Comparison of ENCODE assay signal across 10 mouse cellular contexts in the genomic region with DNA sequence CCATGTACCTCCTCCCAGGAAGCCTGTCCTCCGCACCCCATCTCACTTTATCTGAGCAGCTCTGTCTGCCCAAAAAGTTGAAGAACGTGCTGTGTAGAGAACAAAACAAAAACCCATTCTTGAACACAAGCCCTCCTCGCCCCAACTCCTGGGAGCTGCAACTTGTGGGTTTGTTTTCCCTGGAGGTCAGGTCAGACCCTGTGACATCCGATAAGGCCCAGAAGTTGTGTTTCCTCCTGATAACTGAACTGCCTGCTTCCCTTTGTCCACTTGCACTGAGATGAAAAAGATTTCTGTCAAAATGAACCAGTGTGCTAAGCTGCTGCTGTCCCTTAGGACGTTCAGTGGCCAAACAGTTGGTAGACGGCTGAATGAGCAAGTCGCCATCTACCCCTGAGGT. TPM values are rescaled to one million over a fixed set of nuclear protein-coding genes. Genes with fewer than 3 reads are reported as not detected.
A peak's percentile ranks its signal among the peaks of the same experiment; 100 is the strongest.
DNase-seq lines count a peak whose midpoint lies in the region; ATAC-seq and TF ChIP-seq lines count a peak whose summit lies in the region.
"Had no signal": no experiment of that assay in that cellular context is flagged by ENCODE, and none has a peak within 500 bp of the region (broad histone marks: within the 10 kb centered on the region; RNA-seq: fewer than 3 reads in every experiment).

No protein-coding gene starts in this region.

- ATAC-seq in kidney, embryonic 15.5 days (replicated peaks; ENCODE audit: low FRiP score) = no peak
- ATAC-seq in forebrain, embryonic 14.5 days = no peak
- no peak for ATAC-seq in neural tube, embryonic 14.5 days (ENCODE audit: low read depth)

- H3K4me2 ChIP-seq in kidney, embryonic 15.5 days = peak overlapping the region; percentile 92
- peak overlapping the region; percentile 68 for H3K4me2 ChIP-seq in forebrain, embryonic 14.5 days (ENCODE audit: low read length)
- peak overlapping the region; percentile 85; the same call in 1 of the 2 replicates for H3K4me2 ChIP-seq in neural tube, embryonic 14.5 days (ENCODE audit: low read depth, low read length)

- H3K79me2 ChIP-seq in liver, adult 2 months (ENCODE audit: control insufficient read depth, insufficient read depth, low read length) = no peaks in the 10 kb centered on the region

- no peak overlapping the region for H3K27ac ChIP-seq in kidney, embryonic 15.5 days
- H3K27ac ChIP-seq in forebrain, embryonic 14.5 days (ENCODE audit: low read depth, low read length) = peak overlapping the region; percentile 41; the same call in 1 of the 2 replicates
- no peak overlapping the region for H3K27ac ChIP-seq in liver, adult 2 months (replicated peaks; ENCODE audit: insufficient read depth, low read depth, low read length)
- H3K27ac ChIP-seq in neural tube, embryonic 14.5 days (ENCODE audit: low read depth, low read length) = no peak overlapping the region
- H3K27ac ChIP-seq: macrophage had no signal

- H3K36me3 ChIP-seq in kidney, embryonic 15.5 days = no peaks in the 10 kb centered on the region
- no peaks in the 10 kb centered on the region for H3K36me3 ChIP-seq in forebrain, embryonic 14.5 days (ENCODE audit: control insufficient read depth, insufficient read depth, low read length)
- H3K36me3 ChIP-seq in liver, adult 2 months (ENCODE audit: control insufficient read depth, insufficient read depth, low read length) = no peaks in the 10 kb centered on the region
- H3K36me3 ChIP-seq in neural tube, embryonic 14.5 days (ENCODE audit: control insufficient read depth, insufficient read depth, low read length) = no peaks in the 10 kb centered on the region

- no peak overlapping the region for H3K9ac ChIP-seq in kidney, embryonic 15.5 days
- H3K9ac ChIP-seq in forebrain, embryonic 14.5 days (ENCODE audit: low read length) = peak overlapping the region; percentile 71
- H3K9ac ChIP-seq in liver, adult 2 months (ENCODE audit: low read depth, low read length) = no peak overlapping the region
- no peak overlapping the region for H3K9ac ChIP-seq in neural tube, embryonic 14.5 days (replicated peaks; ENCODE audit: low read depth, low read length)

- no peak for TF ChIP-seq CTCF in liver, adult 2 months (IDR thresholded peaks at IDR 0.05; ENCODE audit: low read depth, low read length)

- peaks cover 15% of the 10 kb centered on the region for H3K4me1 ChIP-seq in kidney, embryonic 15.5 days
- H3K4me1 ChIP-seq in forebrain, embryonic 14.5 days (ENCODE audit: control insufficient read depth, insufficient read depth, low read length) = peaks cover 22% of the 10 kb centered on the region
- H3K4me1 ChIP-seq in liver, adult 2 months (ENCODE audit: control insufficient read depth, insufficient read depth, low read length) = no peaks in the 10 kb centered on the region
- peaks cover 5% of the 10 kb centered on the region; the same call in 1 of the 2 replicates for H3K4me1 ChIP-seq in neural tube, embryonic 14.5 days (ENCODE audit: control insufficient read depth, insufficient read depth, low read length)

- peak overlapping the region; percentile 48 for H3K4me3 ChIP-seq in kidney, embryonic 15.5 days (replicated peaks)
- peak overlapping the region; percentile 44 for H3K4me3 ChIP-seq in forebrain, embryonic 14.5 days (ENCODE audit: low read depth, low read length)
- peak overlapping the region; percentile 39 for H3K4me3 ChIP-seq in liver, adult 2 months (ENCODE audit: insufficient read depth, low read depth, low read length)
- no peak overlapping the region; the same call in 1 of the 2 replicates for H3K4me3 ChIP-seq in neural tube, embryonic 14.5 days (ENCODE audit: low read depth, low read length)

- 0 out of 2 replicates have a peak, but pooled peaks cover 5% of the 10 kb centered on the region for H3K9me3 ChIP-seq in kidney, embryonic 15.5 days (replicated peaks)
- H3K9me3 ChIP-seq in forebrain, embryonic 14.5 days (replicated peaks; ENCODE audit: control insufficient read depth, low read length) = no peaks in the 10 kb centered on the region
- no peaks in the 10 kb centered on the region for H3K9me3 ChIP-seq in neural tube, embryonic 14.5 days (ENCODE audit: control insufficient read depth, low read length)

- TF ChIP-seq POLR2A in liver, adult 2 months (IDR thresholded peaks at IDR 0.05; ENCODE audit: extremely low read depth, insufficient read depth, low read length) = no peak

- 36% methylated on average over 7 of the region's 7 CpGs for WGBS in kidney, embryonic 15.5 days
- 56% methylated on average over 7 of the region's 7 CpGs for WGBS in forebrain, embryonic 14.5 days
- 25% methylated on average over 7 of the region's 7 CpGs for WGBS in liver, adult 2 months
- 55% methylated on average over 7 of the region's 7 CpGs for WGBS in neural tube, embryonic 14.5 days

- peaks cover 34% of the 10 kb centered on the region for H3K27me3 ChIP-seq in kidney, embryonic 15.5 days
- H3K27me3 ChIP-seq in forebrain, embryonic 14.5 days (replicated peaks; ENCODE audit: control insufficient read depth, insufficient read depth, low read length) = peaks cover 6% of the 10 kb centered on the region; the same call in 1 of the 2 replicates
- peaks cover 11% of the 10 kb centered on the region for H3K27me3 ChIP-seq in liver, adult 2 months (ENCODE audit: control insufficient read depth, insufficient read depth, low read length)
- 0 out of 2 replicates have a peak, but pooled peaks cover 2% of the 10 kb centered on the region for H3K27me3 ChIP-seq in neural tube, embryonic 14.5 days (ENCODE audit: control insufficient read depth, insufficient read depth, low read length)

- no peak for DNase-seq in kidney, adult 18-20 months
- no peak for DNase-seq in forebrain, embryonic 14.5 days (ENCODE audit: low spot score)
- no peak for DNase-seq in liver, adult 2 months (ENCODE audit: extremely low read depth, low read depth, low spot score)
- no peak for DNase-seq in right cerebral cortex, postnatal 10 days (ENCODE audit: low spot score in 2 of 2)
- no peak for DNase-seq in layer of hippocampus, postnatal 10 days (ENCODE audit: low spot score in 2 of 2)
- DNase-seq in layer of hippocampus, adult 9-11 months = no peak
- DNase-seq: heart, postnatal 14 days had no signal

RNA-seq across cellular contexts. Expression of a gene that starts 0.9 kb away (rescaled TPM):
- 9.1 and 13.2 TPM in 2 replicates for polyA plus RNA-seq in kidney, embryonic 15.5 days (2015; fragmentation: Nextera tagmentation; extraction: Ambion mirVana)
- 25.8 and 28.0 TPM in 2 replicates for polyA plus RNA-seq in forebrain, embryonic 14.5 days (2014; fragmentation: Nextera tagmentation; extraction: Ambion mirVana)
- 0.13 and 0.28 TPM in 2 replicates for total RNA-seq in liver, adult 2 months (2014; rRNA removed)
- 0.04 TPM in 2 replicates for polyA plus RNA-seq in liver, adult 2 months (2012; rRNA removed)
- 10.4 and 11.2 TPM in 2 replicates for polyA plus RNA-seq in neural tube, embryonic 14.5 days (2014; fragmentation: Nextera tagmentation; extraction: Ambion mirVana)
- 1 to 10 TPM; 6.8 to 8.2 TPM for total RNA-seq in layer of hippocampus, postnatal 10 days (2021)

RNA-seq across cellular contexts. Expression of a gene that starts 42.6 kb away (rescaled TPM):
- not detected in 2 replicates for polyA plus RNA-seq in kidney, embryonic 15.5 days (2015; fragmentation: Nextera tagmentation; extraction: Ambion mirVana)
- not detected in 2 replicates for polyA plus RNA-seq in forebrain, embryonic 14.5 days (2014; fragmentation: Nextera tagmentation; extraction: Ambion mirVana)
- not detected in 2 replicates for total RNA-seq in liver, adult 2 months (2014; rRNA removed)
- not detected in 2 replicates for polyA plus RNA-seq in liver, adult 2 months (2012; rRNA removed)
- 0.22 TPM in 1 of 2 replicates, not detected in the other for polyA plus RNA-seq in neural tube, embryonic 14.5 days (2014; fragmentation: Nextera tagmentation; extraction: Ambion mirVana)
- total RNA-seq in layer of hippocampus, postnatal 10 days (2021) = not detected
- total RNA-seq: heart, postnatal 14 days had no signal
- polyA plus RNA-seq: macrophage had no signal
